Mouse (Mus musculus) liver, adult 2 months (tissue): Measurements from ENCODE around the gene Ipp. TPM values are rescaled to one million over a fixed set of nuclear protein-coding genes. Genes with fewer than 3 reads are reported as not detected.

Experiments used
- DNase-seq: peaks from one replicate; pipeline ENCODE4 v3.0.0-alpha.2; 2011; ENCODE audit warnings: low read depth, low spot score; ENCODE audit errors: extremely low read depth
- H3K27ac ChIP-seq: fragments of 200-500 bp; replicated peaks from 2 replicates; pipeline ENCODE4 v1.5.1; 2012; ENCODE audit warnings: low read depth, mild to moderate bottlenecking, control low read depth, inconsistent platforms, low read length; ENCODE audit not compliant: insufficient read depth
- H3K27me3 ChIP-seq: fragments of 200-500 bp; 2 replicates; pipeline ENCODE4 v1.6.1; 2012; ENCODE audit warnings: mild to moderate bottlenecking, moderate library complexity, low read length, inconsistent platforms; ENCODE audit not compliant: control insufficient read depth, insufficient read depth
- H3K36me3 ChIP-seq: fragments of 200-500 bp; 2 replicates; pipeline ENCODE4 v1.6.1; 2012; ENCODE audit warnings: low read length, inconsistent platforms; ENCODE audit not compliant: control insufficient read depth, insufficient read depth
- H3K4me1 ChIP-seq: fragments of 200-500 bp; 2 replicates; pipeline ENCODE4 v1.6.1; 2011; ENCODE audit warnings: low read length; ENCODE audit not compliant: control insufficient read depth, insufficient read depth
- H3K4me3 ChIP-seq: fragments of 200-500 bp; 2 replicates; pipeline ENCODE4 v1.5.1; 2011; ENCODE audit warnings: low read depth, mild to moderate bottlenecking, control low read depth, low read length, moderate library complexity; ENCODE audit not compliant: insufficient read depth
- H3K79me2 ChIP-seq: fragments of 200-500 bp; 2 replicates; pipeline ENCODE4 v1.6.1; 2012; ENCODE audit warnings: inconsistent platforms, mild to moderate bottlenecking, low read length, moderate library complexity; ENCODE audit not compliant: control insufficient read depth, insufficient read depth
- H3K9ac ChIP-seq: fragments of 200-500 bp; 2 replicates; pipeline ENCODE4 v1.6.1; 2012; ENCODE audit warnings: low read depth, mild to moderate bottlenecking, control low read depth, inconsistent platforms, low read length
- CTCF ChIP-seq: fragments of 200-500 bp; IDR thresholded peaks from 2 replicates; pipeline ENCODE4 v1.5.1; 2011; ENCODE audit warnings: low read depth, low read length, control low read depth
- POLR2A ChIP-seq: fragments of 200-500 bp; IDR thresholded peaks from 2 replicates; pipeline ENCODE4 v1.6.1; 2011; ENCODE audit warnings: low read length, control low read depth; ENCODE audit not compliant: insufficient read depth; ENCODE audit errors: extremely low read depth
- WGBS: fragments of 180-500 bp; shearing (Covaris S2); methylation state at CpG from one replicate; pipeline ENCODE4 v1.1.7; 2018; 5-methylcytosine and 5-hydroxymethylcytosine counted together
- polyA plus RNA-seq: library from polyadenylated mRNA; depleted of rRNA; stranded (reverse); fragments of >200 nt; gene quantifications from 2 replicates; pipeline ENCODE4 v1.2.3, GENCODE M21; 2012; rRNA removed
- total RNA-seq: library from RNA; depleted of rRNA; stranded (reverse); fragments of >200 nt; gene quantifications from 2 replicates; pipeline ENCODE4 v1.2.3, GENCODE M21; 2014; rRNA removed

The Ipp gene
- total RNA-seq (9.7 and 11.7 TPM in 2 replicates), polyA plus RNA-seq (2.1 and 2.3 TPM in 2 replicates)

DNA sequence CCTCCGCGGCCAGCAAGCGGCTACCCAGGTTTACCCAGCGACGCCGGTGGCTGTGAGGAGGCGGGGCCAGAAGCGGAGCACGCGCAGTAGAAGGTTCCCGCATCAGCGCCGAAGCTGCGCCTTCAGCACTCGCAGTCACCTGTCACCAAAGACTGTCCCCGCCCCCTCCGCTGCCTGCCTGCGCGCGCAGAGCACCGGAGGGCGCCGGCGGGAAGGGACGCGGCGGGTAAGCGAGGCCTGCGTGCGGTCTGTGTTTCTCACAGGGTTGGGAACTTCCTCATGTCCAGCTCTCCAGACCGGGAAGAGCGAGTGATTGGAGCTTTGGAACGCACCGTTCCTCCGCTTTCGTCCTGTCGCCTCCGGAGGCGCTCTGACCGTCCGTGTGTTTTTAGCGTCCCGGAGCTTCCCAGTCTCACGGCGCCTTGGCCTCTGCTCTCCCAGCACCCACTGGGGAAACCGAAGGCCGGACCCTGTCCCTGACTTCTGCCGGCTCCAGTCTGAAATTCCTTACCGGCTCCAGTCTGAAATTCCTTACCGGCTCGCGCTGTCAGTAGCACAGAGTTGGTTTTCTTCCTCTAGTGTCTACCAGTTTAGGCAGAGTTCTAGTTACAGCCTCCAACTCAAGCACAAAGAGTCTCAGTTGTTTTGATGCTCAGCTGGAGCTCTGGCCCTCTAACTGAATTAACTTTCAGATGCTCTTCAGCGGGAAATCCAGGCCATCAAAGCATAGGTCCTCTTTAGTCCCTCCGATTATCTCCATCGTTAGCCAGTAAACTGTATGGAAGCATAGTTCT is at the start of gene Ipp:
Gene Ipp, plus strand, starts transcription at position 125 of the 794 bp plus-strand sequence.
- peak; percentile 83 for DNase-seq
- Histone ChIP-seq H3K36me3 (no peaks in the 10 kb centered on the region), H3K79me2 (no peaks in the 10 kb centered on the region), H3K4me3 (peak within 1 kb of the TSS; percentile 59), H3K27ac (peak within 1 kb of the TSS; percentile 47), H3K27me3 (no peaks in the 10 kb centered on the region), H3K9ac (peak within 1 kb of the TSS; percentile 72), H3K4me1 (peaks cover 3% of the 10 kb centered on the region; the same call in 1 of the 2 replicates)
- peak; percentile 36 for TF ChIP-seq CTCF
- peak; percentile 85 for TF ChIP-seq POLR2A
- under 1% methylated on average over 55 of the region's 55 CpGs for WGBS

DNA sequence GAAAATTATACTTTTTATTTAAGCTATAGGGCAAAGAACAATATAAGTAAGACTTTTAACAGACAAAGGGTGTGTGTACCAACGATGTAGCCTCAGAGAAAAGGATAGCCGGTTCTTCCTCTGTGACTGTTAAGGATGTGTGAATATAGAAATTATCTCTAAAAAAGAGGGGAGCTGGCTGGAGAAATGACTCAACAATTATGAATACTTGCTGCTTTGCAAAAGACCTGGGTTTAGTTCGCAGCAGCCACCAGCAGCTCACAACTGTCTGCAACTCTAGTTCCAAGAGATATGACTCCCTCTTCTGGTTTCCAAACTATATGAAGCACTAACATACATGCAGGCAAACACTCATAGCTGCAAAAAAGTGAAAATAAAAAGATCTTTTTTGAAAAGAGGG is 45.4 kb upstream of the Ipp start:
- H3K27me3 ChIP-seq, result no peaks in the 10 kb centered on the region
- no peak overlapping the region for H3K27ac ChIP-seq
- H3K36me3 ChIP-seq, result no peaks in the 10 kb centered on the region
- 96% methylated on average over 3 of the region's 3 CpGs for WGBS
- TF ChIP-seq POLR2A, result no peak
- TF ChIP-seq CTCF, result no peak
- peaks cover 7% of the 10 kb centered on the region; the same call in 1 of the 2 replicates for H3K79me2 ChIP-seq
- no peak for DNase-seq
- no peak overlapping the region for H3K4me3 ChIP-seq
- no peak overlapping the region for H3K9ac ChIP-seq
- no peaks in the 10 kb centered on the region; the same call in 1 of the 2 replicates for H3K4me1 ChIP-seq

DNA sequence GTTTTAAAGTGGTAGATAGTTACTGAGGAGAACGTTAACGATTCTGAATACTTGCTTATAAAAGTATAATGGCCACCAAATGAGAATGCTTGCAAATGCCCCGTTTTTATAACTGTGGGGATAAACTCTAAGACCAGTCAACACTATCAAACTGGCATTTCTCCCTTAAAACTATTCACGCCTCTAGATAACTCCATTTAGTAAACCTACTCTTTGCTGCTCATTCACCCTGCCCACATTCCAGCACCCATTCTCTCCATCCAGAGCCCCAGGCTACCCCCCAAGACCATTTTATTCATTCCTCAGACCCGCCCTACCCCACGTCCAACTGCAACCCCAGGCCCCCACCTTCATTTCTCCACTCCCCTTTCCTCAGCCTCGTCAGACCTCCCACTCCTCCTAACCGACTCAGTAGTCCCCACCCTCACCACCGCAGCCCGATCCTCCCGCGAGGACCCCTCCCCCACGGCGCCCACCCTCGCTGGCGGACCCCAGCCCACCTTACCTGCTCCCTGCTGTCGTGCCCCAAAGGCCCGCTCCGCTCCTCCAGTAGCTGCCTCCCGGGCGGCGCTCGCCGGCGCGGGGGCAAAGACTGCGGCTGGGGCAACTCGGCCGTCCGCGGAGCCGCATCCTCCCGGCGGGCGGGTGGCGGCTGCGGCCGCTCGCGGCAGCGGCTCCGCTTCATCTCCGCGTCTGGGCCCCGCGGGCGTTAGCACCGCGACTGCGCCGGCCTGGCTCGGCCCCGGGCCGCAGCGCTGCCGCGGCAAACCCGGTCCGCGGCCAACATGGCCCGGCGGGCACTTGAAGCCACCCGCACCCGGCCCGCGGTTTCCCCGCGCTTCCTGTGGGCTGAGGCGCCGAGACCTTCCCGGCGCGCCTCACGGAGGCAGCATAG is 43.9 kb upstream of the Ipp start:
- H3K27me3 ChIP-seq, result no peaks in the 10 kb centered on the region
- WGBS, result 3% methylated on average over 74 of the region's 74 CpGs
- no peaks in the 10 kb centered on the region; the same call in 1 of the 2 replicates for H3K4me1 ChIP-seq
- no peaks in the 10 kb centered on the region for H3K36me3 ChIP-seq
- TF ChIP-seq POLR2A, result no peak
- TF ChIP-seq CTCF, result no peak
- no peak for DNase-seq
- peaks cover 7% of the 10 kb centered on the region; the same call in 1 of the 2 replicates for H3K79me2 ChIP-seq
- peak overlapping the region; percentile 94 for H3K9ac ChIP-seq
- peak overlapping the region; percentile 99 for H3K4me3 ChIP-seq
- H3K27ac ChIP-seq, result peak overlapping the region; percentile 61

DNA sequence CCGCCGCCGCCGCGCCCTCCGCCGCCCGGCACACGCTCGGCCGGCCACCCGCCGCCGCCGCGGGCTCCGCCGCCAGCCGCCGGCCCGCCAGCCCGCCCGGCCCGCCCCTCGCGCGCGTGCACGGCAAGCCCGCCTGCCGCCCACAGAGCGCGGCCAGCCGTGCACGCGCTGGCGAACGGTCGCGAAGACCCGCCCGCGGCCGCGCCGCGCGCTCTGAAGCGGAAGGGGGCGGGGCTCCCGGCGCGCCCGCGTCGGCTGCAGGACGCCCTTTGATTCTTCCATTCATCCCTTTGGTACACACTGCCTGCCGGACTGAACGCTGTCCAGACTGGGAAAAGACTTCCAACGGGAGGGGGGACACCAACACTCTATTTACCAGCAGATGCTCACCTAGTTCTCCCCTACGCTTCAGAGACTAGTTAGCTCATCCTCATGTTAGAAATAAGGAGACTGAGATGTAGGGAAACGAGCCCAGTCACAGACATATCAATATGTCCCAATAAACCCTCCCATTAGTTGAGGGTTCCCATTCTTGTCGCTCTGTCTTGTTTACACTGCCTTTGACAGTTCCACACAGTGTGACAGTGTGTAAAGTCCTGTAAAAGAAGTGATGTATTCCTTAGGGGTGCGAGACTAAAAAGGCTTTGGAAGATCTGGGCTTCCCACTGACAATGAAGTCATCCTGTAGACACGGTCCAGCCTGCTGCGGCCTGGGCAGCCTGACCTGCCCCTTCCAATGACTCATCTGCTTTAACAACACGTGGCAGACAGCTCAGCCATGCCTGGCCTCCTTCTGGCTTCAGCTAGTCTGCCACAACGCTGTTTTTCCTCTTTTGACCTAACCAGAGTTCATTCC is 43.0 kb upstream of the Ipp start, which contains the start of gene Mast2:
Gene Mast2, minus strand, starts transcription at position 58 of the 856 bp plus-strand sequence.
- H3K27ac ChIP-seq, result peak within 1 kb of the TSS; percentile 61
- peak within 1 kb of the TSS; percentile 99 for H3K4me3 ChIP-seq
- peak; percentile 67 for DNase-seq
- no peaks in the 10 kb centered on the region for H3K36me3 ChIP-seq
- H3K79me2 ChIP-seq, result peaks cover 7% of the 10 kb centered on the region; the same call in 1 of the 2 replicates
- H3K27me3 ChIP-seq, result no peaks in the 10 kb centered on the region
- 24% methylated on average over 64 of the region's 68 CpGs for WGBS
- peak within 1 kb of the TSS; percentile 94 for H3K9ac ChIP-seq
- no peaks in the 10 kb centered on the region; the same call in 1 of the 2 replicates for H3K4me1 ChIP-seq
- TF ChIP-seq CTCF (no peak), POLR2A (0 out of 2 replicates have a peak, but pooled peaks have one; percentile 19)

DNA sequence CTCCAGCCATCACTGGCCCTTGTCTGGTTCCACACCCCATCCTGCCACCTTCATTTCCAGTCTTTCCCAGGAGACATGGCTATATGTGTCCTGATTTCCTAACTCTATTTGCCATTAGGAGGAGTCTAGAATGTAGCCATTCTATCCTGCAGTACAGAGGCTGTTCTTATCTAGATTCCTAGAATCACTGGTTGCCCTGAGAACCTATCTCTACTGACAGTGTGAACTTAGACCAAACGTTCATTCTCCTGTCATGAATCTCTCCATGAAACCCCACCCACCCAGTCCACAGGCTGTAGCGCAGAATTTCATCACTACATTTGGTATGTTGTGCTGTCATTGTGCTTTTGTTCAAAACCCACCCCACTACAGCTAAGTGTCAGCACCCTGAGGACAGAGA is 26.0 kb upstream of the Ipp start:
- no peaks in the 10 kb centered on the region for H3K79me2 ChIP-seq
- DNase-seq, result no peak

More for the DNA sequence above, 26.0 kb upstream of the Ipp start:
- no peak overlapping the region for H3K9ac ChIP-seq
- H3K4me3 ChIP-seq, result no peak overlapping the region
- WGBS, result 42% methylated on average over 2 of the region's 2 CpGs
- H3K4me1 ChIP-seq, result no peaks in the 10 kb centered on the region
- TF ChIP-seq POLR2A (no peak), CTCF (no peak)
- H3K27ac ChIP-seq, result no peak overlapping the region
- no peaks in the 10 kb centered on the region for H3K27me3 ChIP-seq
- no peaks in the 10 kb centered on the region for H3K36me3 ChIP-seq
